8 mouse cellular contexts compared by ENCODE assay signal in the genomic region with DNA sequence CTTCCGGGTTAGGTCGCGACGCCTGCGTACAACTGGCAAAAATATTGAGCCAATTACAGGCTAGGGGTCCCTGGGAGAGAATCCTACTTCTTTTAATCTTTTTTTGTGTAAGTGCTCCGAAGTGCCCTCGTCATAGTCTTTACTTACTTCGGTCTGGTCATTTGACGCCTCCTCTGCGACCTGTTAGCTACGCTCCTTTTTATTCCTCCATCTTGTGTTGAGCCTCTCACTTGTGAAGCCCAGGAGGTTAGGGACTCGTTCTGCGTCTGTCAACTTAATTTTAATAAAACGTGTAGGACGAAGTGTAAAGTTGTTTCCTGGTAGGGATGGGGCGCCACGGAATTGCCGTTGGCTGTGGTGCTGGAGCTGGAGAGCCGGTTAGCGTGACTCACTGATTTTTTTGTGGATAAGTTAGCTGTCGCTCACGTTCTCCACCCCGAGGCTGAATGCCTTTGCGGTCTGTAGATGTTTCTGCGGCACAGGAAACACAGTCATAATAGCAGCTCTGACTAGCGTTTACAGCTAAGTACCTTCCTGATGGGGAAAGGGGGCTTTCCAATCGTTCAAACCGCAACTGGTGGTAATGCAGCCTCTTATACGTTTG. TPM values are rescaled to one million over a fixed set of nuclear protein-coding genes. Genes with fewer than 3 reads are reported as not detected.
DNase-seq lines count a peak whose midpoint lies in the region; ATAC-seq and TF ChIP-seq lines count a peak whose summit lies in the region.

No protein-coding gene starts in this region.

- no peaks in the 10 kb centered on the region for H3K27me3 ChIP-seq in forebrain, embryonic 14.5 days (replicated peaks; ENCODE audit: control insufficient read depth, insufficient read depth, low read length)
- H3K27me3 ChIP-seq in intestine, embryonic 14.5 days (replicated peaks; ENCODE audit: control insufficient read depth, insufficient read depth, low read length), result no peaks in the 10 kb centered on the region
- no peaks in the 10 kb centered on the region for H3K27me3 ChIP-seq in lung, embryonic 16.5 days (ENCODE audit: control insufficient read depth, insufficient read depth, low read depth, low read length)

- H3K4me3 ChIP-seq in forebrain, embryonic 14.5 days (ENCODE audit: low read depth, low read length), result peak overlapping the region; percentile 86
- peak overlapping the region; percentile 89 for H3K4me3 ChIP-seq in intestine, embryonic 14.5 days (ENCODE audit: low read depth, low read length)
- H3K4me3 ChIP-seq in lung, embryonic 16.5 days (ENCODE audit: low read length), result peak overlapping the region; percentile 98
- H3K4me3 ChIP-seq in olfactory bulb, adult 2 months (ENCODE audit: insufficient read depth, low read depth, low read length), result peak overlapping the region; percentile 59

- peak; percentile 97 for DNase-seq in heart, adult 11 months
- no peak for DNase-seq in heart, postnatal 36 days
- peak; percentile 80 for DNase-seq in adrenal gland, postnatal 14 days
- DNase-seq in forebrain, embryonic 14.5 days (ENCODE audit: low spot score), result peak; percentile 58
- DNase-seq in intestine, embryonic 14.5 days (ENCODE audit: low spot score), result peak; percentile 85
- DNase-seq in thymus, postnatal 25 days, result peak; percentile 78

- intact Hi-C loops in heart, postnatal 36 days (cut with DNase I), result loop anchor here (5.0 kb wide), 4 partner anchors 34 to 789 kb away; partner anchors contain the start of gene Gm4952

- H3K27ac ChIP-seq in forebrain, embryonic 14.5 days (ENCODE audit: low read depth, low read length), result peak overlapping the region; percentile 99
- H3K27ac ChIP-seq in intestine, embryonic 14.5 days (ENCODE audit: low read depth), result peak overlapping the region; percentile 100
- peak overlapping the region; percentile 100 for H3K27ac ChIP-seq in lung, embryonic 16.5 days (ENCODE audit: low read length)
- H3K27ac ChIP-seq in olfactory bulb, adult 2 months (ENCODE audit: insufficient read depth, low read depth, low read length), result peak overlapping the region; percentile 84

- peak overlapping the region; percentile 67 for H3K9ac ChIP-seq in forebrain, embryonic 14.5 days (ENCODE audit: low read length)
- H3K9ac ChIP-seq in intestine, embryonic 14.5 days (ENCODE audit: low read length), result peak overlapping the region; percentile 73
- peak overlapping the region; percentile 82 for H3K9ac ChIP-seq in lung, embryonic 16.5 days (ENCODE audit: low read length)

- under 1% methylated on average over 29 of the region's 29 CpGs for WGBS in forebrain, embryonic 14.5 days
- WGBS in intestine, embryonic 14.5 days, result under 1% methylated on average over 29 of the region's 29 CpGs
- WGBS in lung, embryonic 16.5 days, result under 1% methylated on average over 29 of the region's 29 CpGs
- WGBS in olfactory bulb, adult 2 months, result under 1% methylated on average over 29 of the region's 29 CpGs

- H3K36me3 ChIP-seq in forebrain, embryonic 14.5 days (ENCODE audit: control insufficient read depth, insufficient read depth, low read length), result no peaks in the 10 kb centered on the region
- no peaks in the 10 kb centered on the region for H3K36me3 ChIP-seq in intestine, embryonic 14.5 days (ENCODE audit: control insufficient read depth, insufficient read depth, low read length)
- no peaks in the 10 kb centered on the region for H3K36me3 ChIP-seq in lung, embryonic 16.5 days (ENCODE audit: control insufficient read depth, insufficient read depth, low read length)

- H3K4me2 ChIP-seq in forebrain, embryonic 14.5 days (ENCODE audit: low read length), result peak overlapping the region; percentile 83
- H3K4me2 ChIP-seq in intestine, embryonic 14.5 days (ENCODE audit: low read length), result peak overlapping the region; percentile 82
- H3K4me2 ChIP-seq in lung, embryonic 16.5 days (ENCODE audit: low read depth, low read length), result peak overlapping the region; percentile 82

- no peaks in the 10 kb centered on the region for H3K9me3 ChIP-seq in forebrain, embryonic 14.5 days (replicated peaks; ENCODE audit: control insufficient read depth, low read length)
- H3K9me3 ChIP-seq in intestine, embryonic 14.5 days (ENCODE audit: control insufficient read depth, low read length), result no peaks in the 10 kb centered on the region
- no peaks in the 10 kb centered on the region for H3K9me3 ChIP-seq in lung, embryonic 16.5 days (ENCODE audit: control insufficient read depth, low read length)

- no peaks in the 10 kb centered on the region; the same call in 1 of the 2 replicates for H3K4me1 ChIP-seq in forebrain, embryonic 14.5 days (ENCODE audit: control insufficient read depth, insufficient read depth, low read length)
- peaks cover 8% of the 10 kb centered on the region; the same call in 1 of the 2 replicates for H3K4me1 ChIP-seq in intestine, embryonic 14.5 days (replicated peaks; ENCODE audit: control insufficient read depth, insufficient read depth, low read length)
- H3K4me1 ChIP-seq in lung, embryonic 16.5 days (replicated peaks; ENCODE audit: control insufficient read depth, insufficient read depth, low read length), result peaks cover 2% of the 10 kb centered on the region
- peaks cover 2% of the 10 kb centered on the region; the same call in 1 of the 2 replicates for H3K4me1 ChIP-seq in olfactory bulb, adult 2 months (ENCODE audit: control insufficient read depth, insufficient read depth, low read length)

- no peak for TF ChIP-seq CTCF in olfactory bulb, adult 2 months (IDR thresholded peaks at IDR 0.05; ENCODE audit: insufficient read depth, low read depth, low read length)

- TF ChIP-seq POLR2A in olfactory bulb, adult 2 months (IDR thresholded peaks at IDR 0.05; ENCODE audit: insufficient read depth, low read depth, low read length), result no peak

- ATAC-seq in forebrain, embryonic 14.5 days, result peak; percentile 6
- no peak; the same call in 1 of the 2 replicates for ATAC-seq in intestine, embryonic 14.5 days (replicated peaks; ENCODE audit: low FRiP score, low TSS enrichment, low read depth)
- peak; percentile 16 for ATAC-seq in lung, embryonic 16.5 days (ENCODE audit: low read depth)

RNA-seq across cellular contexts. Expression of gene Lpxn, which starts 0.4 kb away (rescaled TPM):
- total RNA-seq in heart, postnatal 36 days (2021), result 1 to 10 TPM; 1.4 to 1.5 TPM
- 1.4 and 5.1 TPM in 2 replicates for total RNA-seq in adrenal gland, postnatal 14 days (2021)
- polyA plus RNA-seq in forebrain, embryonic 14.5 days (2014; fragmentation: Nextera tagmentation; extraction: Ambion mirVana), result 1.2 and 1.4 TPM in 2 replicates
- 2.3 TPM in 2 replicates for polyA plus RNA-seq in intestine, embryonic 14.5 days (2014; fragmentation: Nextera tagmentation; extraction: Ambion mirVana)
- polyA plus RNA-seq in lung, embryonic 16.5 days (2015; fragmentation: Nextera tagmentation; extraction: Ambion mirVana), result 2.0 and 3.3 TPM in 2 replicates
- not detected in 2 replicates for polyA plus RNA-seq in olfactory bulb, adult 2 months (2012; ENCODE audit: insufficient read depth, insufficient read length, low replicate concordance, missing spikeins)

RNA-seq across cellular contexts. Expression of gene Zfp91, which starts 0.5 kb away (rescaled TPM):
- 10 to 100 TPM; 78.7 to 80.7 TPM for total RNA-seq in heart, postnatal 36 days (2021)
- total RNA-seq in adrenal gland, postnatal 14 days (2021), result 87.0 and 88.4 TPM in 2 replicates
- polyA plus RNA-seq in forebrain, embryonic 14.5 days (2014; fragmentation: Nextera tagmentation; extraction: Ambion mirVana), result 7.7 and 8.1 TPM in 2 replicates
- polyA plus RNA-seq in intestine, embryonic 14.5 days (2014; fragmentation: Nextera tagmentation; extraction: Ambion mirVana), result 9.1 and 10.4 TPM in 2 replicates
- 10.9 and 11.5 TPM in 2 replicates for polyA plus RNA-seq in lung, embryonic 16.5 days (2015; fragmentation: Nextera tagmentation; extraction: Ambion mirVana)
- 94.6 and 138 TPM in 2 replicates for polyA plus RNA-seq in olfactory bulb, adult 2 months (2012; ENCODE audit: insufficient read depth, insufficient read length, low replicate concordance, missing spikeins)

RNA-seq across cellular contexts. Expression of gene Cntf, which starts 31.0 kb away (rescaled TPM):
- total RNA-seq in heart, postnatal 36 days (2021), result 1 to 10 TPM; 1.6 TPM
- total RNA-seq in adrenal gland, postnatal 14 days (2021), result 2.9 and 3.0 TPM in 2 replicates
- 1.2 TPM in 2 replicates for polyA plus RNA-seq in forebrain, embryonic 14.5 days (2014; fragmentation: Nextera tagmentation; extraction: Ambion mirVana)
- polyA plus RNA-seq in intestine, embryonic 14.5 days (2014; fragmentation: Nextera tagmentation; extraction: Ambion mirVana), result 0.77 TPM in 1 of 2 replicates, not detected in the other
- 0.88 and 1.2 TPM in 2 replicates for polyA plus RNA-seq in lung, embryonic 16.5 days (2015; fragmentation: Nextera tagmentation; extraction: Ambion mirVana)
- polyA plus RNA-seq in olfactory bulb, adult 2 months (2012; ENCODE audit: insufficient read depth, insufficient read length, low replicate concordance, missing spikeins), result not detected in 2 replicates

RNA-seq across cellular contexts. Expression of gene Gm5244, which starts 50.1 kb away (rescaled TPM):
- total RNA-seq in heart, postnatal 36 days (2021), result not detected
- not detected in 2 replicates for total RNA-seq in adrenal gland, postnatal 14 days (2021)
- not detected in 2 replicates for polyA plus RNA-seq in forebrain, embryonic 14.5 days (2014; fragmentation: Nextera tagmentation; extraction: Ambion mirVana)
- polyA plus RNA-seq in intestine, embryonic 14.5 days (2014; fragmentation: Nextera tagmentation; extraction: Ambion mirVana), result not detected in 2 replicates
- polyA plus RNA-seq in lung, embryonic 16.5 days (2015; fragmentation: Nextera tagmentation; extraction: Ambion mirVana), result not detected in 2 replicates
- polyA plus RNA-seq in olfactory bulb, adult 2 months (2012; ENCODE audit: insufficient read depth, insufficient read length, low replicate concordance, missing spikeins), result not detected in 2 replicates

Comparison
In these comparisons a context has a peak if more than half of its experiments do, and no peak if none do; other contexts are left out.
1. DNase-seq: peak in heart, adult 11 months (single experiment), adrenal gland, postnatal 14 days (single experiment), forebrain, embryonic 14.5 days (single experiment), intestine, embryonic 14.5 days (single experiment) and thymus, postnatal 25 days (single experiment); none in heart, postnatal 36 days (0 of 2).
2. Peak in every context shown above with its lines, with median percentiles within 50 percentile points of each other: H3K27ac ChIP-seq, H3K4me2 ChIP-seq, H3K4me3 ChIP-seq and H3K9ac ChIP-seq.